Mouse (Mus musculus) left cerebral cortex, postnatal 25 days (tissue): ENCODE measurements around the gene Btbd35f10. TPM values are rescaled to one million over a fixed set of nuclear protein-coding genes. Genes with fewer than 3 reads are reported as not detected.
"Not testable (repeated sequence)": the region's sequence is repeated elsewhere in the genome, so short reads cannot be mapped to it uniquely, and the experiment has no call there.

Experiments used
- DNase-seq, 2 experiments: peaks; one replicate each; pipeline ENCODE4 v3.0.0; 2022; ENCODE audit warnings: low spot score in 2 of 2, mixed read lengths in 1 of 2
- intact Hi-C: fragments of 180-260 bp; cut with DNase I; formaldehyde crosslinking; loops from one replicate; pipeline ENCODE4 v1.15.1; 2025
- total RNA-seq, 2 experiments: library from RNA; stranded (reverse); gene quantifications; 2 replicates each; pipeline ENCODE4 v1.2.3; 2021

Btbd35f10 gene
- not detected for total RNA-seq

GRCm38 (mm10) chrX:3752785-3753184 lies at the start of gene Btbd35f10:
TSS of gene Btbd35f10 (minus strand) at chrX:3752885.
- intact Hi-C loops, DNase-seq: not testable (repeated sequence)

Other genes with a start within 250 kb of the Btbd35f10 start
- gene Btbd35f18, start 52.7 kb downstream of the Btbd35f10 start, total RNA-seq, result not detected
- gene Btbd35f16, start 204.1 kb upstream of the Btbd35f10 start, total RNA-seq, result not detected